Mouse (Mus musculus) lung, embryonic 16.5 days (tissue): Measurements from ENCODE around the gene Etv1. TPM values are rescaled to one million over a fixed set of nuclear protein-coding genes. Genes with fewer than 3 reads are reported as not detected.
A peak's percentile ranks its signal among the peaks of the same experiment; 100 is the strongest.

Source experiments
- ATAC-seq: fragments of 200-750 bp; cut with Nextera tagmentation; 2 replicates; pipeline ENCODE4 v1.8.0; 2017; ENCODE audit warnings: low read depth, mild to moderate bottlenecking, moderate library complexity
- H3K27ac ChIP-seq: fragments of 300-500 bp; sonication (generic); 2 replicates; pipeline ENCODE4 v1.5.1; 2014; ENCODE audit warnings: mild to moderate bottlenecking, control low read depth, low read length
- H3K27me3 ChIP-seq: fragments of 300-500 bp; sonication (generic); 2 replicates; pipeline ENCODE4 v1.6.1; 2014; ENCODE audit warnings: low read depth, low read length, mixed read lengths; ENCODE audit not compliant: control insufficient read depth, insufficient read depth
- H3K36me3 ChIP-seq: fragments of 300-500 bp; sonication (generic); 2 replicates; pipeline ENCODE4 v1.6.1; 2014; ENCODE audit warnings: low read length; ENCODE audit not compliant: control insufficient read depth, insufficient read depth
- H3K4me1 ChIP-seq: fragments of 300-500 bp; sonication (generic); replicated peaks from 2 replicates; pipeline ENCODE4 v1.6.1; 2014; ENCODE audit warnings: low read length, mixed read lengths; ENCODE audit not compliant: control insufficient read depth, insufficient read depth
- H3K4me2 ChIP-seq: fragments of 300-500 bp; sonication (generic); 2 replicates; pipeline ENCODE4 v1.6.1; 2014; ENCODE audit warnings: low read depth, low read length, control low read depth
- H3K4me3 ChIP-seq: fragments of 300-500 bp; sonication (generic); 2 replicates; pipeline ENCODE4 v1.5.1; 2014; ENCODE audit warnings: mild to moderate bottlenecking, low read length, control low read depth
- H3K9ac ChIP-seq: fragments of 300-500 bp; sonication (generic); 2 replicates; pipeline ENCODE4 v1.6.1; 2014; ENCODE audit warnings: low read length, control low read depth
- H3K9me3 ChIP-seq: fragments of 300-500 bp; sonication (generic); 2 replicates; pipeline ENCODE4 v1.6.1; 2016; ENCODE audit warnings: low read length; ENCODE audit not compliant: control insufficient read depth
- WGBS: fragments of 180-500 bp; shearing (Covaris S2); extraction: QIAGEN DNeasy Blood & Tissue Kit; methylation state at CpG from one replicate; pipeline ENCODE4 v1.1.7; 2014; 5-methylcytosine and 5-hydroxymethylcytosine counted together
- polyA plus RNA-seq: library from polyadenylated mRNA; unstranded; fragments of >200 nt; fragmentation: Nextera tagmentation; extraction: Ambion mirVana; gene quantifications from 2 replicates; pipeline ENCODE4 v1.2.1, GENCODE M21; 2015

Etv1 gene
- polyA plus RNA-seq: 43.6 and 49.2 TPM in 2 replicates

GRCm38 (mm10) chr12:38779186-38779777 lies at the start of gene Etv1:
Gene Etv1, plus strand, starts transcription at chr12:38779380.
- H3K4me2 ChIP-seq: peak within 1 kb of the TSS; percentile 76
- no peaks in the 10 kb centered on the region for H3K36me3 ChIP-seq
- under 1% methylated on average over 20 of the region's 20 CpGs for WGBS
- no peaks in the 10 kb centered on the region for H3K27me3 ChIP-seq
- no peaks in the 10 kb centered on the region for H3K9me3 ChIP-seq
- H3K9ac ChIP-seq: peak within 1 kb of the TSS; percentile 77
- peak within 1 kb of the TSS; percentile 70 for H3K4me3 ChIP-seq
- peak within 1 kb of the TSS; percentile 96 for H3K27ac ChIP-seq
- no peaks in the 10 kb centered on the region; the same call in 1 of the 2 replicates for H3K4me1 ChIP-seq
- peak; percentile 77 for ATAC-seq

GRCm38 (mm10) chr12:38729661-38730060 lies 49.5 kb upstream of the Etv1 start:
- Histone ChIP-seq H3K9me3 (no peaks in the 10 kb centered on the region), H3K36me3 (no peaks in the 10 kb centered on the region), H3K27me3 (no peaks in the 10 kb centered on the region), H3K27ac (no peak overlapping the region), H3K4me1 (no peaks in the 10 kb centered on the region), H3K4me2 (no peak overlapping the region), H3K9ac (no peak overlapping the region), H3K4me3 (no peak overlapping the region)
- WGBS: 74% methylated on average over 3 of the region's 3 CpGs
- ATAC-seq: no peak

- H3K4me1 ChIP-seq: no peaks in the 10 kb centered on the region
- WGBS: 88% methylated on average over 2 of the region's 2 CpGs
- no peak overlapping the region for H3K4me3 ChIP-seq
- ATAC-seq: no peak
- H3K27me3 ChIP-seq: no peaks in the 10 kb centered on the region
- no peaks in the 10 kb centered on the region for H3K36me3 ChIP-seq
- no peaks in the 10 kb centered on the region for H3K9me3 ChIP-seq
- H3K9ac ChIP-seq: no peak overlapping the region
- H3K4me2 ChIP-seq: no peak overlapping the region
- no peak overlapping the region for H3K27ac ChIP-seq
Measured at GRCm38 (mm10) chr12:38730791-38731190, 48.4 kb upstream of the Etv1 start.

- H3K27ac ChIP-seq: no peak overlapping the region
- no peaks in the 10 kb centered on the region for H3K9me3 ChIP-seq
- no peak overlapping the region for H3K9ac ChIP-seq
- no peaks in the 10 kb centered on the region for H3K27me3 ChIP-seq
- no peaks in the 10 kb centered on the region for H3K4me1 ChIP-seq
- no peaks in the 10 kb centered on the region for H3K36me3 ChIP-seq
- WGBS: 42% methylated on average over 2 of the region's 2 CpGs
- no peak overlapping the region for H3K4me2 ChIP-seq
- no peak for ATAC-seq
- no peak overlapping the region for H3K4me3 ChIP-seq
Measured at GRCm38 (mm10) chr12:38759322-38759721, 19.9 kb upstream of the Etv1 start.

GRCm38 (mm10) chr12:38777316-38777715 lies 1.9 kb upstream of the Etv1 start:
- no peak overlapping the region for H3K4me3 ChIP-seq
- peak; percentile 15; the same call in 1 of the 2 replicates for ATAC-seq

GRCm38 (mm10) chr12:38777957-38778298 lies 1.3 kb upstream of the Etv1 start:
- peak overlapping the region; percentile 96 for H3K27ac ChIP-seq
- peak overlapping the region; percentile 76 for H3K4me2 ChIP-seq
- H3K4me1 ChIP-seq: no peaks in the 10 kb centered on the region; the same call in 1 of the 2 replicates
- no peaks in the 10 kb centered on the region for H3K36me3 ChIP-seq
- peak overlapping the region; percentile 49 for H3K9ac ChIP-seq
- 12% methylated on average over 6 of the region's 6 CpGs for WGBS
- H3K9me3 ChIP-seq: no peaks in the 10 kb centered on the region
- ATAC-seq: no peak
- no peaks in the 10 kb centered on the region for H3K27me3 ChIP-seq
- peak overlapping the region; percentile 70 for H3K4me3 ChIP-seq

More at GRCm38 (mm10) chr12:38777316-38777715, 1.9 kb upstream of the Etv1 start:
- Histone ChIP-seq H3K36me3 (no peaks in the 10 kb centered on the region), H3K9ac (no peak overlapping the region), H3K9me3 (no peaks in the 10 kb centered on the region), H3K4me2 (peak overlapping the region; percentile 76; the same call in 1 of the 2 replicates), H3K27me3 (no peaks in the 10 kb centered on the region), H3K4me1 (no peaks in the 10 kb centered on the region; the same call in 1 of the 2 replicates), H3K27ac (peak overlapping the region; percentile 96)
- WGBS: 58% methylated on average over 7 of the region's 7 CpGs

GRCm38 (mm10) chr12:38778299-38779075 lies 693 bp upstream of the Etv1 start:
- Histone ChIP-seq H3K9me3 (no peaks in the 10 kb centered on the region), H3K9ac (peak overlapping the region; percentile 77), H3K36me3 (no peaks in the 10 kb centered on the region), H3K27me3 (no peaks in the 10 kb centered on the region), H3K4me2 (peak overlapping the region; percentile 76), H3K4me3 (peak overlapping the region; percentile 70), H3K4me1 (no peaks in the 10 kb centered on the region; the same call in 1 of the 2 replicates), H3K27ac (peak overlapping the region; percentile 96)
- under 1% methylated on average over 36 of the region's 37 CpGs for WGBS
- ATAC-seq: peak; percentile 89

GRCm38 (mm10) chr12:38780006-38780954 lies 1.1 kb downstream of the Etv1 start:
- H3K4me3 ChIP-seq: peak overlapping the region; percentile 70
- H3K27me3 ChIP-seq: no peaks in the 10 kb centered on the region
- peak; percentile 45 for ATAC-seq
- H3K9me3 ChIP-seq: no peaks in the 10 kb centered on the region
- peak overlapping the region; percentile 96 for H3K27ac ChIP-seq
- no peaks in the 10 kb centered on the region for H3K36me3 ChIP-seq
- under 1% methylated on average over 33 of the region's 33 CpGs for WGBS
- no peaks in the 10 kb centered on the region; the same call in 1 of the 2 replicates for H3K4me1 ChIP-seq
- H3K9ac ChIP-seq: peak overlapping the region; percentile 77
- peak overlapping the region; percentile 76 for H3K4me2 ChIP-seq
